In genomic region chr1:182646796-182647195, GRCm38 (mm10) we compare ENCODE assay signal across 12 mouse cellular contexts.
"Had no signal": no experiment of that assay in that cellular context is flagged by ENCODE, and none has a peak within 500 bp of the region (broad histone marks: within the 10 kb centered on the region; RNA-seq: fewer than 3 reads in every experiment).

No protein-coding gene starts in this region.

- H3K36me3 ChIP-seq: limb, embryonic 10.5 days; liver, embryonic 12.5 days; stomach, embryonic 15.5 days had no signal

- H3K4me2 ChIP-seq: liver, embryonic 12.5 days; lung, embryonic 14.5 days; stomach, embryonic 15.5 days had no signal

- ATAC-seq: intestine, postnatal 0 days; liver, embryonic 12.5 days had no signal

- H3K9me3 ChIP-seq: limb, embryonic 10.5 days; stomach, embryonic 15.5 days had no signal

- H3K4me3 ChIP-seq: left cerebral cortex, adult 2 months; limb, embryonic 10.5 days; liver, embryonic 12.5 days; megakaryocyte, embryonic 14.5 days; stomach, embryonic 15.5 days had no signal

- H3K4me1 ChIP-seq: megakaryocyte, embryonic 14.5 days had no signal

- DNase-seq: kidney, adult 8-10 months; kidney, postnatal 25 days; lung, embryonic 14.5 days; lung, postnatal 14 days; right cerebral cortex, postnatal 14 days had no signal

- H3K27me3 ChIP-seq: liver, embryonic 12.5 days; stomach, embryonic 15.5 days had no signal

- H3K27ac ChIP-seq: left cerebral cortex, adult 2 months; limb, embryonic 10.5 days; liver, embryonic 12.5 days; macrophage; stomach, embryonic 15.5 days had no signal

- H3K9ac ChIP-seq: liver, embryonic 12.5 days; lung, embryonic 14.5 days; stomach, embryonic 15.5 days had no signal
